Mouse (Mus musculus) natural killer cell, adult 2 months (primary cell): Measurements from ENCODE around the gene Gltp.

Experiments
- DNase-seq, 2 experiments: peaks; one replicate each; pipeline ENCODE4 v3.0.0; 2022; ENCODE audit warnings: low spot score in 2 of 2

Gltp gene

DNA sequence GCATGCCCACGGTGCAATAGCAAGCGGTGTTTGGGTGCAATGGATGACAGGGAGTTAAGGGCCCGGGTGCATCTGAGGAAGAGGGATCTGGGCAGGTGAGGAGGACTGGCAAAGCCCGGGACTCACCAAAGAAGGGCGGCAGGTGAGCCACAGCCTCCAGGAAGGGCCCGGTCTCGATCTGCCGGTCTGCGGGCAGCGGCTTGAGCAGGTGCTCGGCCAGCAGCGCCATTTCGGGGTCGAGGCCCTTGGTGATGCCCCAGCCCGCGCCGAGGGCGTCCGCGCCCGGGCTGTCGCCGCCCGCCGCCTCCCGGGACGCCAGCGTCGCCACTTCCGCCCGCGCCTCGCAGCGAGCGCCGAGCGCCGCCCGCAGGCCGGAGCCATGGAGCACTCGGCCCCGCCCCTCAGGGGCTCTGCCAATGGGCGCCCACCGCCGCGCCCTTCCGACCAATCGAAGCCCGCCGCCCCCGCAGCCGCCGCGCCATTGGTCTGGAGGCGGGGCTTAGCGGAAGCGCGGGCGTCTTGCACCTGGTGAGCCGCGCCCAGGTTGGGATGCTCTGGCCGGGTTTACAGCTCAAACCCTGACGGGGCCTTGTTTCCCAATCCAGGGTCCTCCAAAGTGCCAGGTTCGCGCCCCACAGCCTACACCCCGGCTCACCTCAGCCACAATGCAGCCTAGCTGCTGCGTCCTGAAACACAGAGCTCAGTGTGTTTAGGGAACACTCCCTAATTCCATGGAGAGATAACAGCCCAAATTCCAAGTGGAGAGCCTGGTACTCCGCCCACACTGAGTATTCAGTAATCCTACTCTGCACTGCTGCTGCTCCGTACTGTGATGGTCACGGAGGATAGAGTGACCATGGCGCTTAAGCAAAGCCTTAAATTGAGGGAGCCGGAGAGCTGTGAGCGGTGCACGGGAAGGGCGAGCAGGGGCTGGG is at the start of gene Gltp:
Gene Gltp (minus strand): TSS at position 352 of the 935 bp plus-strand sequence.
- DNase-seq, result peak; percentile 87 to 93

DNA sequence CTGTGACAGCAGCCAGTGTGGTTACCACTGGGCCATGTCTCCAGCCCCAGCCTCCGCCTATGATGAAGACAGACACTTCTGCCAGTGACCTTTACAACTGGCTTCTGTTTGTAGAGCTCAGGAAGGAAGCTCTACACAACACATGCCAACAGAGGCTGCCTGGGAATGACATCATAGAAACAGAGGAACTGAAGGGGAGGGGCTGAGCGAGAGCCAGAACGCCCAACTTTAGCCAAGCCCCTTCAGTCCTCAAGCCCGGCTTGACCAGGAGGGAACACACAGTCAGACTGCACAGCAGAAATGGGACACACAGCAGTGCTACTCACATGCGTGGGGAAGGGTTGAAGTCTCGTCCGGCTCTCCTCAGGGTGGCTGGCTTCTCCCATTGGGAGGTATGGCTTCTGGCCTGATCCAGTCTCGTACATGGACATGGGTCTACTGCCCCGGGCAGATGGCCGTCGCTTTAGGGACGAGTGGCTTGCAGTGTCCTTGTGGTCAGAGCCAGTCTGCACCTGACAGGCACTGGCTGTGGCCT is 48.0 kb upstream of the Gltp start:
- DNase-seq, result no peak

DNA sequence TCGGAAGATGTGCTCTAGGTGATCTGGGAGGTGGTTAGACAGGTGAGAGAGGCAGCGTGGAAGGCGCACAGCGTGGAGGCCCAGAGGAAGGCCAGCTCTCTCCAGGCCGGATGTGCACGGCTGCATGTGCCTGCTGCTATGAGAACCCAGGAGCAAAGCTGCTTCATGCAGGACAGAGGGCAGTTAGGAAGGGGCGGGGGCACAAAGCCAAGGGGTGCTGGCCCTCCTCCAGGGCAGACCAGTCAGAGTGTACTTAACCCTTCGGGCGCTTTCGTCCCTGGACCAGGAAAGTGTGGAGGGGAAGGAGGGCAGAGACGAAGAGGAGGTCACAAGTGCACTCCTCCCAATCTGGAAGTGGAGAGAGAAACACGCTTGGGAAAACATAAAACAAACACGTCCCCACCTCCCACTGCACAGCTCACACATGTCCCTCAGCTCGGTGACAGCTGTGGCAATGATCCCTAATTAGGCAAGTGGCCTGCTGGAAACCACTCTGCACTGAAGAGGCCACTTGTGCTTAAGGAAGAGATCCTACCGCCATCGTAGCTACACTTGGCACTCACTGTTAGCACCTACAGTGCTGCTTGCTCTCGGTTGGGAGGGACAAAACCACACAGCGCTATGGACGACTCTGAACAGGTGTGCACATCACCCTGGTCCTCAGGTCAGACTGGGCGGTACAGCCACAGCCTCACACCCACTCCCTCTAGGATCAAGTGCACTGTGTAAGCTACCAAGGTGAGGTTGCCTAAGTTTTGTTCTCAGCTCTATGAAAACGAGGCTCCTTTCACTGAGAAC is 46.5 kb upstream of the Gltp start:
- DNase-seq, result no peak

DNA sequence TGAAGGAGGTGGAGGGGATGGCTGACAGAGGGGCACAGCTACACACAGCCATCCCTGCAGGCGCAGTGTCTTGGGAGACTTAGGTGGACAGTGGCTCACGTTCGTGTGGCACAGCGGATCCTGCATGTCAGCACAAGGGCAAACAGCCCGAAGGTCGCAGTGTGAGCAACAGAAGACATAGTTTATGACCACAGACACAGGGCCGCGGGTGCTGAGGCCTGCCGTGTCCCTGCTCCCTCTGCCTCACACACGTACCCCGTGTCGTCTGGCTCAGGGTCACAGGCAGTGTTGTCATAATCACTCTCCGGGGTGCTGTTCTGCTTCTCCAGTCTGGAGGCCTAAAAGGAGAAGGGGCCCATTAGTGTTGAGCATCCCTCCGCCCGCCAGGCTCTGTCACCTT is 42.8 kb upstream of the Gltp start:
- no peak for DNase-seq

DNA sequence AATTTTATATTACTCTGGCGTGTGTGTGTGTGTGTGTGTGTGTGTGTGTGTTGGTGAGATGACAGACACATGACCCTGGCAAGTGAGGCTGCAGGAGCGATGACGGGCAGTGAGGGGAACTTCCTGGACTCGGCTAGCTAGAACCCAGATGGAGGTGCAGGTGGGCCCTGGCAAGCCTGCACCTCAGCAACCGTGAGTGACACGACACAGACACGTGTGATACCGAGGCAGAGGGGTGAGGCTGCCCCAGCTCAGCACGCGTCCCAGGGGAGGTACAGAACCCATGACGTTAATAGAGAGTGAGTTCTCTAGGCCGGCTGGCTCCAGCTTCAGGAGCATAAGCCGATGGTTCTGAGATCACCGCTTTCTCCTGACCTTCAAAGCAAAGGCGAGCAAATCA is 41.2 kb upstream of the Gltp start:
- DNase-seq, result no peak

- no peak for DNase-seq
Measured at GRCm38 (mm10) chr5:114731498-114731897, 40.7 kb upstream of the Gltp start.

DNA sequence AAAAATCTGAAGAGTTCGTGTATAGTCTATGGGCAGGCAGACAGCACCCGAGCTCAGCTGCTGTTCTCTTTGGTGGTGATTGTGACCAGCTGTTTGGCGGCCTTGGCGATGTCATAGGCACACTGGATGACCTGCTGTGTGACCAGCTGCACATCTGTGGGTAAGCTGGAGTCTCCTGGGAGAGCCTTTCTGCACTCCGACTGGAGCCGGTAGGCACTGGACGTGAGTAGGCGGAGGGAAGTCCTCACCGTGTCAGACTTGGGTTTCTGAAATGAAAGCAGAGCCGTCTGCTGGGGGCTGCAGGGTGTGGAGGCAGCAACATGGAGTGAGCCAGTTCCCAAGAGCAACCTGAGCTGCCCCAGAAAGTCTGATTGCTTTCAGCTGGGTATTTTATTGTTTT is 39.3 kb upstream of the Gltp start:
- DNase-seq, result no peak

DNA sequence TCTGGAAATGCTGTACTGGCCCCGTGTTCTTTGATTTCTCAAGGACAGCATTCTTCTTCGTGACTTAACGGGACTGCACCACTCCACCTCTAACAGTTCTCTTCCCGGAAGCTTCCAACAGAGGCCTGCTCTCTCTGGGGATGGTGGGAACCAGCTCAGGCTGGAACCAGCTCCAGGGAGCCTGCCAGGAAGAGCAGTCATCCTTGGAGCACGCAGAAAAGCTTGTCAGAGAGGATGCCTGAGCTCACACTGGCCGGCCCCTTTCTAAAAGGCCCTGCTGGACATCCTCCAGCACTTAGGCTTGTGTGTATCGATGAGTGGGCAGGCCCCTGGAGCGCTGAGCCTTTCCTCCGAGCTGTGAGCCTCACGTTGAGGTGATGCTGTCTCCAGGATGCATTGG is 37.4 kb upstream of the Gltp start:
- no peak for DNase-seq

DNA sequence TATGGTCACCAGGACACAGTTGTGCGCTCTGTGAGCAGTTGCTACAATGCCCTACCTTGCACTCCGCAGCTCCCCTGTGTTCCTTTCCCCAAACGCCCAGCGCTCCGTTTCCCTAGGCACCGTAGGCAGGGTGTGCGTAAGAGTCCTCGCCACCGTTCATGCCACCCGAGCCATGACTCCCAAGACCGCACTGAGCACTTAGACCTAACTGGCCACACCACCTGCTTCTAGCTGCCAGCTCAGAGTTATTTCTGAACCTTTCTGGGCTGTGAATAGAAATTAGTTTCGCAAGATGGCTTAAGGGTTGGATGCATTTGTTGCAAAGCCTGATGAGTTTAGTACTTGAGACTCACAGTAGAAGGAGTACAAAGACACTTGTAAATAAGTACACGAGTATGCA is 32.1 kb upstream of the Gltp start:
- no peak for DNase-seq

DNA sequence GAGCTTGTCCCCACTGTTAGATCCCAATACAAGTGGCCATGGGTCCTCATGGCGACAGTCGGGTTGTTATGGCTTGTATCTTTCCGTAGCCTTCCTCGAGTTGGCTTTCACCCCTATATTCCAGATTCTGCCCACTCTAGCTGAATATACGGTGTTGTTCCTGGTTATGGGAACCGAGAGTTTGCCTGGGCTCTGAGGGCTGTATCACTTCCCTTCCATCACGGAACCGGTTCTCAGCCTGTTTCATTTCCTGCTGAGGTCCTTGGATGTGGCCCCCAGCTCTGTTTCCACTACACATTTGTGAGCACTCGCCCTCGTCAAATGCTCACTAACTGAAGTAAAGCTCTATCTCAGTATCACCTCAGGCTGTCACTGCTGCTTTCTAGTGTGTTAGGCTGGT is 31.2 kb upstream of the Gltp start:
- DNase-seq, result no peak

DNA sequence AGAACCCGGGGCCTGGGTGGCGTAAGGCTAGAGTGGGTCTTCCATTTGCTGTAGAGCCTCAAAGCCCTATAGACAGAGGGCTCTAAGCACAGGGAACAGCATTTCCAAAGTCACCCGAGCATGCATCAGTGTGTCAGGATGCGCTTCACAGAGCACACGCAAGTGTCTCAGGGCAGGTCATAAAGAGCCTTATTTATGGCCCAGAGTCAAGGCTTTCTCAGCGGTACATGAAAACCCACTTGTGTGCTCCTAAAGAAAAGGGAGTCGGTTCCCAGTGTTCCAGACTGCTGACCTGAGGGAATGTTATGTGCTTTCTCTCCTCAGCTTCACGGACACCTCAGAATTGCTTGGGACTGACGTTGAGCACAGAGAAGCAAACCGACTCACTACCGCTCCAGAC is 30.0 kb upstream of the Gltp start:
- DNase-seq, result no peak

GRCm38 (mm10) chr5:114719928-114720270 is 29.1 kb upstream of the Gltp start:
- no peak for DNase-seq

DNA sequence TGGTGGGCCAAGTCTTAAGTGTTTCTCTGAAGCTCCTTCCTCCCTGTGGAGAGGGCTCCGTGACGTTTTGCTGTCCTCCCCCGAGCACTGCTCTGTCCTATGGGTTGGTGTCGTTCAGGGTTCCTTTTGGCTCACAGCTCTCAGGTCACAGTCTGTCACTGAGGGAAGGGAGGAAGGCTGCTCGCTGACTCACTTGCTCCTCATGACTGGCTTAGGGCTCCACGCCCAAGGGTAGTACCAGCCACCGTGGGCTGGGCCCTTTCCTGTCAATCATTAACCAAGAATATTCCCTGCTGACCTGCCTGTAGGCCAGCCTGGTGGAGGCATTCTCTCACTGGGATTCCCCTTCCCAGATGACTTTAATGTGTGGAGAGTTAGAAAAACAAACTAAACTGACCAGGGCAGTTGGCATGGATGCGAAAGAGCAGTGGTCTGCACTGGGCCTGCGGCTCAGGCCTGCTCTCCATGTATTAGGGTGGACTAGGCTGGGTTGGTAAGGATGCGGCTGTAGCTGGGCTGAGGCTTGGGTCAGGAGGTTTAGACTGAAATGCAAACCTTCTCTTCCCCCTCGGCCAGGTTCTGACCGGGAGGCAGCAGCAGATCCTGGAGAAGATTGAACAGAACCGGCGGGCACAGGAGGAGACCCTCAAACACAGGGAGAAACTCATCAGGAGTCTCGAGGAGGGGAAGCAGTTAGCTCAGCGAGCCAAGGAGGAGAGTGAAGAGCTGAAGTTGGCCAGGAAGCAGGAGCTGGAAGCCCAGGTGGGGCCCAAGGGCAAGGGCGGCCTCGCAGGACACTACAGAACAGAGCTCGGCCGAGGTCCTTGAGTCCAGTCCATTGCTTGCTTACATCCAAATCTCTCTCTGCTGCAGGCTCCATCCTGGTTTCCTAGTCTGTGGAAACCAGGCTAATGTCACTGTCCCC is 28.5 kb upstream of the Gltp start:
- no peak for DNase-seq

DNA sequence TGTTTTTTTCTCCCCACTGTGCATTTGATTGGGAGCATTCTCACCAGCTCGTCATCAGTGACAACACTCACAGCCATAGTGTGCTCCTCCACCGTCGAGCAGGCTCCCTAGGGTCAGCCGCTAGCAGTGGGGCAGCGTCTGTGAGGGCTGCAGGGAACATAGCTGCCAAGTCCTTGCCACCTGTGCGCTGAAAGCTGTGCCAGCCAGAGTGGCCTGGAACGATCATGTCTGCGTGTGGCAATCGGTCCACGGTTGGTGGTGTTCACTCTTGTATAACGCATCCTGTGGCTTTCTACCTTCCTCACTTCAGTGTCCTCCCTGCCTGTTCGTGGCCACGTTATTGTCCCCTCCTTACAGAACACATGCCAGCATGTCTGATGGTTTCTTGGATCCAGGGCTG is 27.7 kb upstream of the Gltp start:
- DNase-seq, result no peak

DNA sequence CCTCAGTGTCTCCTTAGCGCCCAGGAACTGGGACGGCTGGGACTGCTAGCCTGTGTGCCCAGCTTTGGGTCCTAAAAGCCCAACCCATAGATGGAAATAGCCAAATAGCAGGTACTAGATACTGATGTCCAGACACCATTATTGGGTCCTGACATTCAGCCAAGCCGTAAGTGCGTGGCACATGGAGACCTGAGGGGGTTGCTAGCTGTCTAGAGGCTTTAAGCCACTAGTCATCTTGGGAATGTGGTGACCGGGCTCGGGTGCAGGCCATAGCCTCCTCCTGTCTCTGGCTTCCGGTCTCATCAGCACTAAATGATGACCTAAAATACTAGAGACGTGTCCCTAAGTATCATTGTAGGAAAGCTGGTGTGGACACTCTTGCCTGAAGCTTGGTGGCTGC is 27.2 kb upstream of the Gltp start:
- DNase-seq, result no peak

DNA sequence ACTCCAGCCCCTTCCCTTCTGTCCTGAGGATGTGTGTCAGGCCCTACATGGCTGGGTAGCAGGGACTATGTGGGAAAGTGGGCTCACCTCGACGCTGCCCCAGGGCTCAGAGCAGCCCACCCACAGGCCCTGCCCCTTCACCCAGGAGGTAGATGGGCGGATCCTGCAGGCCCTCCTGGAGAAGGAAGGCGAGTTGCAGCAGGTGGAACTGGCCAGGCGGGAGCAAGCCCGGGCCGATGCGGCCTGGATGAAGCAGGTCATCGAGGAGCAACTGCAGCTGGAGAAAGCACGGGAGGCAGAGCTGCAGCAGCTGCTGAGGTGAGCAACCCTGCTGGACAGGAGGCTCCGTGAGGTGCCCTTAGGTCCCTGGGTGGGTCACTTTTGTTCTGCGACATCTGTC is 26.5 kb upstream of the Gltp start:
- no peak for DNase-seq

- no peak for DNase-seq
Measured at GRCm38 (mm10) chr5:114714551-114714950, 23.8 kb upstream of the Gltp start.

DNA sequence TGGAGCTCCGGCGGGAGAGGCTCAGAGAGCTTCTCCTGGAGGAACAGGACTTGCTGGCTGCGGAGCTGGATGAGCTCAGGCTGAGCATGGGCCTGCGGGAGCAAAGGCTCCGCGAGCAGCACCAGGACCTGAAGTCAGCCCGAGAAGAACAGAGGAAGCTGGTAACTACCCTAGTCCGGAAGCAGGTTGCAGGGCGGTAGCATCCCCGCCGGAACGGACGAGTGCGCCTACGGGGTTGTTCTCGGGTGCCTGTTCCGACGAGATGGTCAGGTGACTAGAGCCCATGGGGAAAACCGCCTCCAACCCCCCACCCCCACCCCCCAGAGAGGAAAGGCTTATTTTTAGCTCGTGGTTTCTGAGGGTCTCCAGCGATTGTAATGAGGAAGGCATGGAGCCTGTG is 18.6 kb upstream of the Gltp start:
- DNase-seq, result peak in 1 of 2 experiments; percentile 14

DNA sequence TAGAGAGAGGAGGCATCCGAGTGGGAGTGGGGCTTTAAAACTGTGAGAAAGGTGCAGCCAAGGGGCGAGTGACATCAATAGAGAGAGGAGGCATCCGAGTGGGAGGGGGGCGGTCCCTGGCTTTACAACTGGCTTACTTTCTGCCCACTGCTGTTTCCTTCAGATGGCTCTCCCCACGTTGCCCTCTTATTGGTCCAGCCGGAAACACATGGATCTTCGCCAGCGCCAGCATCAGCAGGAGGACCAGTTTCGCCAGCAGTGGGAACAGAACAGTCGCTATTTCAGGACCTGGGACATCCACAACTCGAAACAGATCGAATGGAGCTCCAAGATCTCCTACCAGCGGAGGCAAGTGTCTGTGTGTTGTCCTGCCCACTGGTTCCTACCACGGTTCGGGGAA is 17.7 kb upstream of the Gltp start:
- DNase-seq, result no peak

GRCm38 (mm10) chr5:114707265-114708068 is 16.7 kb upstream of the Gltp start, which contains the start of gene Tchp:
Tchp (plus strand) TSS chr5:114707760.
- DNase-seq, result peak; percentile 91 to 93
